In genomic region chr11:115276780-115277603, GRCm38 (mm10) we compare ENCODE assay signal across 7 mouse cellular contexts. TPM values are rescaled to one million over a fixed set of nuclear protein-coding genes. Genes with fewer than 3 reads are reported as not detected.
DNase-seq lines count a peak whose midpoint lies in the region; ATAC-seq lines count a peak whose summit lies in the region.

Fdxr (minus strand) TSS chr11:115277050.

- ATAC-seq in intestine, embryonic 16.5 days, result peak; percentile 97
- peak; percentile 95 for ATAC-seq in midbrain, embryonic 11.5 days (ENCODE audit: low FRiP score)

- no peaks in the 10 kb centered on the region for H3K27me3 ChIP-seq in intestine, embryonic 16.5 days (replicated peaks; ENCODE audit: control insufficient read depth, insufficient read depth, low read length)
- no peaks in the 10 kb centered on the region for H3K27me3 ChIP-seq in midbrain, embryonic 11.5 days (ENCODE audit: control insufficient read depth, insufficient read depth, low read length)

- H3K9me3 ChIP-seq in intestine, embryonic 16.5 days (ENCODE audit: control insufficient read depth, low read length), result no peaks in the 10 kb centered on the region
- H3K9me3 ChIP-seq in midbrain, embryonic 11.5 days (ENCODE audit: control insufficient read depth, low read length), result no peaks in the 10 kb centered on the region

- H3K4me2 ChIP-seq in intestine, embryonic 16.5 days (ENCODE audit: low read depth, low read length), result peak within 1 kb of the TSS; percentile 80
- peak within 1 kb of the TSS; percentile 69 for H3K4me2 ChIP-seq in midbrain, embryonic 11.5 days

- DNase-seq in adrenal gland, adult 8-10 months, result peak; percentile 99
- peak; percentile 99 for DNase-seq in embryo, embryonic 9.5 days (ENCODE audit: extremely low spot score)
- DNase-seq in gastrocnemius, postnatal 4 days (ENCODE audit: low spot score in 2 of 2), result peak; percentile 92 to 98
- DNase-seq in left cerebral cortex, postnatal 36 days (ENCODE audit: low spot score in 2 of 2), result peak; percentile 96 to 97
- peak; percentile 100 for DNase-seq in midbrain, embryonic 11.5 days (ENCODE audit: low spot score, missing footprints)
- peak; percentile 100 for DNase-seq in skeletal muscle tissue, adult 2 months (ENCODE audit: low read depth, low spot score)

- no peaks in the 10 kb centered on the region for H3K36me3 ChIP-seq in intestine, embryonic 16.5 days (ENCODE audit: control insufficient read depth, insufficient read depth, low read length)
- no peaks in the 10 kb centered on the region for H3K36me3 ChIP-seq in midbrain, embryonic 11.5 days (ENCODE audit: control insufficient read depth, insufficient read depth, low read length)

- H3K4me1 ChIP-seq in intestine, embryonic 16.5 days (ENCODE audit: control insufficient read depth, insufficient read depth, low read length), result peaks cover 17% of the 10 kb centered on the region
- H3K4me1 ChIP-seq in midbrain, embryonic 11.5 days (ENCODE audit: control insufficient read depth, insufficient read depth, low read length), result peaks cover 17% of the 10 kb centered on the region

- peak within 1 kb of the TSS; percentile 86 for H3K27ac ChIP-seq in intestine, embryonic 16.5 days (ENCODE audit: low read length)
- peak within 1 kb of the TSS; percentile 38 for H3K27ac ChIP-seq in midbrain, embryonic 11.5 days (ENCODE audit: low read depth, low read length)

- peak within 1 kb of the TSS; percentile 88 for H3K9ac ChIP-seq in intestine, embryonic 16.5 days (ENCODE audit: low read depth, low read length)
- H3K9ac ChIP-seq in midbrain, embryonic 11.5 days (ENCODE audit: low read length), result peak within 1 kb of the TSS; percentile 77

- intact Hi-C loops in left cerebral cortex, postnatal 36 days (cut with DNase I), result no loop called here

- WGBS in intestine, embryonic 16.5 days, result 0% methylated on average over 42 of the region's 42 CpGs
- under 1% methylated on average over 42 of the region's 42 CpGs for WGBS in midbrain, embryonic 11.5 days

- peak within 1 kb of the TSS; percentile 71 for H3K4me3 ChIP-seq in intestine, embryonic 16.5 days (ENCODE audit: low read length)
- peak within 1 kb of the TSS; percentile 45 for H3K4me3 ChIP-seq in midbrain, embryonic 11.5 days (ENCODE audit: low read depth, low read length)

RNA-seq across cellular contexts. Expression of gene Fdxr, which starts in this region (rescaled TPM):
- total RNA-seq in adrenal gland, adult 8-10 months (2022), result 1,000 to 10,000 TPM; 1,501 to 2,268 (median 1,689) TPM
- 1 to 10 TPM; 6.7 to 7.7 TPM for total RNA-seq in gastrocnemius, postnatal 4 days (2021)
- polyA plus RNA-seq in intestine, embryonic 16.5 days (2015; fragmentation: Nextera tagmentation; extraction: Ambion mirVana), result 21.7 and 22.9 TPM in 2 replicates
- total RNA-seq in left cerebral cortex, postnatal 36 days (2021), result 10 to 100 TPM; 14.2 to 22.5 TPM
- polyA plus RNA-seq in midbrain, embryonic 11.5 days (2014; fragmentation: Nextera tagmentation; extraction: Ambion mirVana), result 11.2 and 12.7 TPM in 2 replicates

Comparison
In these comparisons a context has a peak if more than half of its experiments do, and no peak if none do; other contexts are left out.
1. Peak in every context shown above with its lines: DNase-seq, ATAC-seq, H3K4me3 ChIP-seq and H3K27ac ChIP-seq.
2. RNA of gene Fdxr (total RNA-seq): 1,501 to 2,268 TPM in adrenal gland, adult 8-10 months; 14.2 to 22.5 TPM in left cerebral cortex, postnatal 36 days and 6.7 to 7.7 TPM in gastrocnemius, postnatal 4 days; every median in the first group is over 10 times any median in the second.